In genomic region chr5:120778941-120779340, GRCm38 (mm10) we compare ENCODE assay signal across 32 mouse cellular contexts. TPM values are rescaled to one million over a fixed set of nuclear protein-coding genes. Genes with fewer than 3 reads are reported as not detected.
DNase-seq lines count a peak whose midpoint lies in the region; ATAC-seq and TF ChIP-seq lines count a peak whose summit lies in the region.
"Had no signal": no experiment of that assay in that cellular context is flagged by ENCODE, and none has a peak within 500 bp of the region (broad histone marks: within the 10 kb centered on the region; RNA-seq: fewer than 3 reads in every experiment).

No protein-coding gene starts in this region.

- no peaks in the 10 kb centered on the region for H3K27me3 ChIP-seq in thymus, adult 2 months (ENCODE audit: control insufficient read depth, insufficient read depth, low read length)
- no peaks in the 10 kb centered on the region for H3K27me3 ChIP-seq in kidney, embryonic 16.5 days (ENCODE audit: insufficient read depth, low read length)
- H3K27me3 ChIP-seq: embryonic facial prominence, embryonic 12.5 days; forebrain, embryonic 15.5 days; hindbrain, embryonic 13.5 days; lung, embryonic 15.5 days; midbrain, embryonic 12.5 days had no signal

- H3K9ac ChIP-seq in kidney, embryonic 16.5 days (replicated peaks; ENCODE audit: low read length): no peak overlapping the region
- H3K9ac ChIP-seq: embryonic facial prominence, embryonic 12.5 days; forebrain, embryonic 15.5 days; hindbrain, embryonic 13.5 days; limb, embryonic 13.5 days; lung, embryonic 15.5 days; midbrain, embryonic 12.5 days had no signal

- no peak overlapping the region for H3K27ac ChIP-seq in thymus, adult 2 months (ENCODE audit: control insufficient read depth, insufficient read depth, low read length)
- H3K27ac ChIP-seq in kidney, embryonic 16.5 days (ENCODE audit: low read length): no peak overlapping the region
- H3K27ac ChIP-seq: embryonic facial prominence, embryonic 12.5 days; forebrain, embryonic 15.5 days; gastrocnemius, adult 2 months; hindbrain, embryonic 13.5 days; left cerebral cortex, adult 2 months; limb, embryonic 13.5 days; lung, embryonic 15.5 days; midbrain, embryonic 12.5 days had no signal

- ATAC-seq in CD4-positive, CD25-positive, alpha-beta regulatory T cell, adult 4 months: peak; percentile 14
- ATAC-seq in kidney, embryonic 16.5 days (ENCODE audit: low FRiP score, low TSS enrichment): no peak
- ATAC-seq: activated CD4-positive, CD25-positive, alpha-beta regulatory T cell, adult 4 months; forebrain, embryonic 15.5 days; intestine, postnatal 0 days had no signal

- peak; percentile 26 for DNase-seq in thymus, adult 2 months
- DNase-seq in thymus, adult 18-20 months: no peak
- peak; percentile 39 for DNase-seq in naive thymus-derived CD4-positive, alpha-beta T cell, adult 2 months (ENCODE audit: low read depth)
- no peak for DNase-seq in kidney, postnatal 10 days
- DNase-seq in left cerebral cortex, adult 9 months (ENCODE audit: low spot score in 2 of 2): no peak
- DNase-seq: adrenal gland, adult 8-10 months; cerebellum, adult 8-10 months; cerebellum, postnatal 36 days; gastrocnemius, postnatal 36 days; heart, postnatal 4 days; kidney, adult 9 months; kidney, postnatal 25 days; retina, postnatal 1 day; right cerebral cortex, postnatal 14 days had no signal

- no peaks in the 10 kb centered on the region for H3K36me3 ChIP-seq in thymus, adult 2 months (ENCODE audit: control insufficient read depth, insufficient read depth, low read length)
- H3K36me3 ChIP-seq in kidney, embryonic 16.5 days (ENCODE audit: insufficient read depth, low read length): no peaks in the 10 kb centered on the region
- H3K36me3 ChIP-seq: embryonic facial prominence, embryonic 12.5 days; forebrain, embryonic 15.5 days; hindbrain, embryonic 13.5 days; limb, embryonic 13.5 days; lung, embryonic 15.5 days; midbrain, embryonic 12.5 days had no signal

- H3K9me3 ChIP-seq in kidney, embryonic 16.5 days (ENCODE audit: low read length): no peaks in the 10 kb centered on the region
- H3K9me3 ChIP-seq: embryonic facial prominence, embryonic 12.5 days; forebrain, embryonic 15.5 days; hindbrain, embryonic 13.5 days; limb, embryonic 13.5 days; lung, embryonic 15.5 days; midbrain, embryonic 12.5 days had no signal

- peaks cover 52% of the 10 kb centered on the region for H3K4me1 ChIP-seq in thymus, adult 2 months (replicated peaks; ENCODE audit: control insufficient read depth, insufficient read depth, low read length)
- no peaks in the 10 kb centered on the region for H3K4me1 ChIP-seq in kidney, embryonic 16.5 days (ENCODE audit: insufficient read depth, low read length)
- H3K4me1 ChIP-seq: embryonic facial prominence, embryonic 12.5 days; forebrain, embryonic 15.5 days; hindbrain, embryonic 13.5 days; lung, embryonic 15.5 days; midbrain, embryonic 12.5 days had no signal

- 10% methylated on average over 2 of the region's 2 CpGs for WGBS in thymus, adult 2 months
- WGBS in kidney, embryonic 16.5 days: 75% methylated on average over 2 of the region's 2 CpGs

- no peak for TF ChIP-seq POLR2A in thymus, adult 2 months (IDR thresholded peaks at IDR 0.05; ENCODE audit: control insufficient read depth, extremely low read depth, insufficient read depth, low read length, poor library complexity)

- no peak for TF ChIP-seq CTCF in thymus, adult 2 months (IDR thresholded peaks at IDR 0.05; ENCODE audit: borderline replicate concordance, control insufficient read depth, extremely low read depth, insufficient read depth, low read length, poor library complexity)

- H3K4me3 ChIP-seq in thymus, adult 2 months (ENCODE audit: control insufficient read depth, insufficient read depth, low read length): no peak overlapping the region
- no peak overlapping the region for H3K4me3 ChIP-seq in kidney, embryonic 16.5 days (ENCODE audit: low read length)
- H3K4me3 ChIP-seq: embryonic facial prominence, embryonic 12.5 days; forebrain, embryonic 15.5 days; gastrocnemius, adult 2 months; hindbrain, embryonic 13.5 days; left cerebral cortex, adult 2 months; limb, embryonic 13.5 days; lung, embryonic 15.5 days; midbrain, embryonic 12.5 days had no signal

- no peak overlapping the region for H3K4me2 ChIP-seq in kidney, embryonic 16.5 days (replicated peaks; ENCODE audit: low read depth, low read length)
- H3K4me2 ChIP-seq: embryonic facial prominence, embryonic 12.5 days; forebrain, embryonic 15.5 days; hindbrain, embryonic 13.5 days; limb, embryonic 13.5 days; liver, embryonic 11.5 days; lung, embryonic 15.5 days; midbrain, embryonic 12.5 days had no signal

RNA-seq across cellular contexts. Expression of gene Oas3, which starts 1.5 kb away (rescaled TPM):
- polyA plus RNA-seq in thymus, adult 2 months (2012; rRNA removed): 27.6 and 28.1 TPM in 2 replicates
- 10 to 100 TPM; 12.9 to 24.4 TPM for polyA plus RNA-seq in CD4-positive, CD25-positive, alpha-beta regulatory T cell, adult 4 months (2017; shearing (Covaris generic))
- polyA plus RNA-seq in kidney, embryonic 16.5 days (2015; fragmentation: Nextera tagmentation; extraction: Ambion mirVana): 0.09 and 0.11 TPM in 2 replicates
- polyA plus RNA-seq: C2C12; stomach, embryonic 14.5 days had no signal

RNA-seq across cellular contexts. Expression of gene Oas1e, which starts 16.4 kb away (rescaled TPM):
- 0.52 and 0.74 TPM in 2 replicates for polyA plus RNA-seq in thymus, adult 2 months (2012; rRNA removed)
- polyA plus RNA-seq in CD4-positive, CD25-positive, alpha-beta regulatory T cell, adult 4 months (2017; shearing (Covaris generic)): not detected
- polyA plus RNA-seq in kidney, embryonic 16.5 days (2015; fragmentation: Nextera tagmentation; extraction: Ambion mirVana): not detected in 2 replicates
- polyA plus RNA-seq: activated CD4-positive, CD25-positive, alpha-beta regulatory T cell, adult 4 months; C2C12; embryonic facial prominence, embryonic 12.5 days; forebrain, embryonic 15.5 days; heart, embryonic 14.5 days; hindbrain, embryonic 13.5 days; limb, embryonic 13.5 days; liver, embryonic 11.5 days; lung, embryonic 15.5 days; midbrain, embryonic 12.5 days; stomach, embryonic 14.5 days; testis, adult 2 months had no signal

RNA-seq across cellular contexts. Expression of gene Oas2, which starts 29.3 kb away (rescaled TPM):
- polyA plus RNA-seq in thymus, adult 2 months (2012; rRNA removed): 18.5 and 22.4 TPM in 2 replicates
- polyA plus RNA-seq in CD4-positive, CD25-positive, alpha-beta regulatory T cell, adult 4 months (2017; shearing (Covaris generic)): 1 to 10 TPM; 1.6 to 3.6 TPM
- polyA plus RNA-seq in kidney, embryonic 16.5 days (2015; fragmentation: Nextera tagmentation; extraction: Ambion mirVana): 0.44 and 0.51 TPM in 2 replicates
- polyA plus RNA-seq: C2C12; neural tube, embryonic 14.5 days had no signal

RNA-seq across cellular contexts. Expression of gene Oas1c, which starts 33.4 kb away (rescaled TPM):
- polyA plus RNA-seq in thymus, adult 2 months (2012; rRNA removed): 6.3 and 7.7 TPM in 2 replicates
- polyA plus RNA-seq in CD4-positive, CD25-positive, alpha-beta regulatory T cell, adult 4 months (2017; shearing (Covaris generic)): 10 to 100 TPM; 16.2 to 19.2 TPM
- polyA plus RNA-seq in kidney, embryonic 16.5 days (2015; fragmentation: Nextera tagmentation; extraction: Ambion mirVana): 0.32 and 0.44 TPM in 2 replicates

Comparison
In these comparisons a context has a peak if more than half of its experiments do, and no peak if none do; other contexts are left out.
1. DNase-seq: peak in thymus, adult 2 months (single experiment) and naive thymus-derived CD4-positive, alpha-beta T cell, adult 2 months (single experiment); none in thymus, adult 18-20 months (0 of 2), kidney, postnatal 10 days (single experiment) and left cerebral cortex, adult 9 months (0 of 2).
2. RNA of gene Oas3, which starts 1.5 kb away (polyA plus RNA-seq): 27.6 to 28.1 TPM in thymus, adult 2 months and 12.9 to 24.4 TPM in CD4-positive, CD25-positive, alpha-beta regulatory T cell, adult 4 months; 0.09 to 0.11 TPM in kidney, embryonic 16.5 days; every median in the first group is over 10 times any median in the second.